Mouse (Mus musculus): ENCODE measurements around the gene Zfp811.

DNA sequence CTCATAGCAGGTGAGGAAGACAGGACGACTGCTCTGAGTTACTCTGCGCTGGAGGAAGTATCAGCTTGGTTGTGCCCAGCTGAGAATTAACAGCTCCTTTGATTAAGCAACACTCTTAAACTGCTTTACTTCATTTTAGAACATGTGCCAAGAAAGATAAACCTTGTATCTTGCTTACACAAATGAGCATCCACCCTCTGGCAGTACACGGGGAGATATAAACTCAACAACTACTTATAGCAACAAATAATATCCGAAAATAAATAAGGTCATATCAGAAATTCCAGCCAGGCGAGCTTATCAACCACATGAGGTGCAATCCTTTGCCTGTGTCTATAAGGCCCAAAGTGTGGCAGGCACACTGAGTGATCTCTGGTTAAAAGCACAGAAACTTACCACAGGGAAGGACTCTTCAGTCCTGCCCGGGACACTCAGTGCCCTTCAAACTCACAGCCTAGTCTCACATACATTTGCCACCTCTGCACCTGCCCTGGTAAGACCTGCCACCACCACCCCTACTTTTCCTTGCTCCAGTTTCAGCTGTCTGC, 56.8 kb downstream of the Zfp811 start:
- TF ChIP-seq POLR2A (IDR thresholded peaks at IDR 0.05; ENCODE audit: control insufficient read depth, extremely low read depth, insufficient read depth, low read length, poor library complexity) (no peak), CTCF (IDR thresholded peaks at IDR 0.05; ENCODE audit: borderline replicate concordance, control insufficient read depth, extremely low read depth, insufficient read depth, low read length, poor library complexity) (no peak)
